Mouse (Mus musculus) myocyte (in vitro differentiated cells): ENCODE data around the gene Ctnnd1. TPM values are rescaled to one million over a fixed set of nuclear protein-coding genes. Genes with fewer than 3 reads are reported as not detected.

Experiments
- H3K27me3 ChIP-seq: one replicate; pipeline ENCODE4 v1.6.1; 2011; ENCODE audit not compliant: control insufficient read depth, insufficient read depth, insufficient read length
- H3K36me3 ChIP-seq: one replicate; pipeline ENCODE4 v1.6.1; 2011; ENCODE audit not compliant: control insufficient read depth, insufficient read depth
- H3K4me2 ChIP-seq: one replicate; pipeline ENCODE4 v1.6.1; 2011; ENCODE audit warnings: low read depth, control low read depth
- H3K4me3 ChIP-seq: one replicate; pipeline ENCODE4 v1.5.1; 2011; ENCODE audit warnings: mild to moderate bottlenecking, control low read depth, moderate library complexity
- H3K79me2 ChIP-seq: one replicate; pipeline ENCODE4 v1.6.1; 2011; ENCODE audit not compliant: control insufficient read depth, insufficient read depth
- H3ac ChIP-seq: one replicate; pipeline ENCODE4 v1.6.1; 2011; ENCODE audit not compliant: control insufficient read depth, insufficient read length
- CEBPB ChIP-seq: IDR thresholded peaks from 2 replicates; pipeline ENCODE4 v1.6.1; 2011; ENCODE audit warnings: mild to moderate bottlenecking, moderate library complexity; ENCODE audit not compliant: poor library complexity, insufficient read depth, severe bottlenecking
- E2F4 ChIP-seq: IDR thresholded peaks from one replicate; pipeline ENCODE4 v1.6.1; 2011; ENCODE audit warnings: mild to moderate bottlenecking, control low read depth, moderate library complexity; ENCODE audit not compliant: insufficient read depth
- MAX ChIP-seq: IDR thresholded peaks from one replicate; pipeline ENCODE4 v1.6.1; 2011; ENCODE audit warnings: low read depth, mild to moderate bottlenecking, control low read depth
- MYOD1 ChIP-seq, 3 experiments: IDR thresholded peaks; one replicate each; pipeline ENCODE4 v1.6.1; 2011; ENCODE audit warnings: control low read depth in 2 of 3, low read depth in 2 of 3, mild to moderate bottlenecking in 2 of 3, moderate library complexity in 1 of 3; ENCODE audit not compliant: insufficient read length in 2 of 3, control insufficient read depth in 1 of 3
- MYOG ChIP-seq, 3 experiments: IDR thresholded peaks; one replicate each; pipeline ENCODE4 v1.6.1; 2011; ENCODE audit warnings: control low read depth in 2 of 3, low read depth in 2 of 3, mild to moderate bottlenecking in 2 of 3; ENCODE audit not compliant: insufficient read length in 2 of 3, control insufficient read depth in 1 of 3, insufficient read depth in 1 of 3
- POLR2A ChIP-seq: IDR thresholded peaks from one replicate; pipeline ENCODE4 v1.6.1; 2011; ENCODE audit warnings: low read depth, mild to moderate bottlenecking, control low read depth, moderate library complexity; ENCODE audit not compliant: insufficient read length
- POLR2AphosphoS2 ChIP-seq: IDR thresholded peaks from one replicate; pipeline ENCODE4 v1.6.1; 2011; ENCODE audit warnings: low read depth, control low read depth; ENCODE audit not compliant: insufficient read length
- REST ChIP-seq: IDR thresholded peaks from one replicate; pipeline ENCODE4 v1.6.1; 2011; ENCODE audit warnings: mild to moderate bottlenecking, control low read depth, moderate library complexity; ENCODE audit not compliant: insufficient read depth, insufficient read length
- SRF ChIP-seq: IDR thresholded peaks from one replicate; pipeline ENCODE4 v1.6.1; 2011; ENCODE audit warnings: low read depth; ENCODE audit not compliant: control insufficient read depth, insufficient read length
- TCF12 ChIP-seq: IDR thresholded peaks from one replicate; pipeline ENCODE4 v1.6.1; 2011; ENCODE audit warnings: mild to moderate bottlenecking, control low read depth; ENCODE audit not compliant: poor library complexity, insufficient read depth, severe bottlenecking
- TCF3 ChIP-seq: IDR thresholded peaks from one replicate; pipeline ENCODE4 v1.6.1; 2011; ENCODE audit warnings: low read depth, control low read depth; ENCODE audit not compliant: insufficient read length
- USF1 ChIP-seq: IDR thresholded peaks from one replicate; pipeline ENCODE4 v1.6.1; 2011; ENCODE audit warnings: low read depth, mild to moderate bottlenecking, control low read depth, moderate library complexity
- polyA plus RNA-seq: library from polyadenylated mRNA; unstranded; fragments of >200 nt; fragmentation: generic; extraction: Trizol; gene quantifications from one replicate; pipeline ENCODE4 v1.2.1, GENCODE M21; 2012; ENCODE audit warnings: missing spikeins

The Ctnnd1 gene
- polyA plus RNA-seq, 1 experiment = 64.6 TPM

DNA sequence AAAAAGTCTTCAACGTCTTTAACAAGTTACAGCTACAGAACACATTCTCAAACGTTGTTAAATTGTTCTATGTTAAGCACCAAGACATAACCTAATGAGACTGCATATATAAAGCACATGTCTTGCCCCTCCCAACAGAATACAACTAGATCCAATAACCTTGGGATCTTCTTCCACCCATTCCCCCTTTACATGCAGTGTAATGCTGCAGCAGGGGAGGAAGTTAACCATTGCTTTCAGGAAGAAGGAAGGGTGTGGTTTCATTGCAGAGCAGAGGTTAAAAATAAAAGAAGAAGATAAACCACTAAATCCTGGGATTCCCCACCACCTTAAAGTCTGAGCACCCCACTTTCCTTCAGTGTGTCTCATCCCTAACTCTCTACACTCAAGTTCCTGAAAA, 27.9 kb downstream of the Ctnnd1 start:
- Histone ChIP-seq H3ac (no peak overlapping the region), H3K27me3 (no peaks in the 10 kb centered on the region), H3K36me3 (peaks cover 29% of the 10 kb centered on the region), H3K79me2 (peaks cover 75% of the 10 kb centered on the region), H3K4me2 (peak overlapping the region; percentile 8), H3K4me3 (no peak overlapping the region)
- no peak for TF ChIP-seq SRF
- no peak for TF ChIP-seq MYOG (IDR thresholded peaks at IDR 0.05; ENCODE audit: control insufficient read depth in 1 of 3, insufficient read depth in 1 of 3, insufficient read length in 2 of 3, low read depth in 2 of 3)
- TF ChIP-seq TCF3 = no peak
- no peak for TF ChIP-seq REST
- no peak for TF ChIP-seq POLR2AphosphoS2
- no peak for TF ChIP-seq MYOD1 (IDR thresholded peaks at IDR 0.05; ENCODE audit: control insufficient read depth in 1 of 3, insufficient read length in 2 of 3, low read depth in 2 of 3)
- TF ChIP-seq POLR2A = no peak
- no peak for TF ChIP-seq MAX

DNA sequence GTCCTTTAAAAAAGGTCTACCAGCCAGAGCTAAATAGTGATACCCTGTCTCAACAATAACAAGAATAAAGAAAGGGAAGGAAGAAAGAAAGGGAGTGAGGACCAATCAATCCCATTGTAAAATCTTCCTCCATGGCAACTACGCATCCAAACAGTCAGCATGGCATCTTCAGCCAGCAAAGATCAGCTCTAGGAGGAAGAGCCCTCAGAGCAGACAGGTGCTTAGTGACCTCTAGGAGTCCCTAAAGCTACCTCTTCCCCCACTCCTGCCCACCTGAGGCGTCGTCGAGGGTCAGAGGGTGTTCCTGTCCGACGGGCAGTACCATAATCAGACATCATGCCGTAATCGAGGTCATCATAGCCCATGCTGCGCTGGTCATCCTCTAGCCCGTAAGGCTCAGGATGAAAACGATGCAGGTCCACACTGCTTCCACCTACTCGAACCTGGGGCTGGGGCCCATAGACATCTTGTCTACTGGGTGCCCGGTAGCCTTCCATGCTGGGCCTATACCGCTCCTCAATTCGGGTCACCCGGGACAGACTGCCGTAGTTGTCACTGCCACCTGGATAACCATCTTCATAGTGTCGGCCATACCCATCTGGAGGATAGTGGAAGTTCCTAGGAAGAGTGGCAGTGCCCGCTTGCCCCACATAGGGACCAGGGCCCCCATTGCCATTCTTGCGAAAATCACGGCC, 30.8 kb downstream of the Ctnnd1 start:
- H3K79me2 ChIP-seq = peaks cover 50% of the 10 kb centered on the region
- peak overlapping the region; percentile 1 for H3K4me2 ChIP-seq
- no peak overlapping the region for H3ac ChIP-seq
- H3K4me3 ChIP-seq = no peak overlapping the region
- no peak for TF ChIP-seq POLR2AphosphoS2
- no peak for TF ChIP-seq TCF3
- no peak for TF ChIP-seq MYOG (IDR thresholded peaks at IDR 0.05; ENCODE audit: control insufficient read depth in 1 of 3, insufficient read depth in 1 of 3, insufficient read length in 2 of 3, low read depth in 2 of 3)
- TF ChIP-seq E2F4 = no peak
- no peak for TF ChIP-seq CEBPB
- no peak for TF ChIP-seq SRF
- TF ChIP-seq USF1 = no peak
- no peak for TF ChIP-seq POLR2A
- no peak for TF ChIP-seq MAX
- no peak for TF ChIP-seq REST
- no peak for TF ChIP-seq TCF12
- no peak for TF ChIP-seq MYOD1 (IDR thresholded peaks at IDR 0.05; ENCODE audit: control insufficient read depth in 1 of 3, insufficient read length in 2 of 3, low read depth in 2 of 3)
- no peaks in the 10 kb centered on the region for H3K27me3 ChIP-seq
- peaks cover 54% of the 10 kb centered on the region for H3K36me3 ChIP-seq

DNA sequence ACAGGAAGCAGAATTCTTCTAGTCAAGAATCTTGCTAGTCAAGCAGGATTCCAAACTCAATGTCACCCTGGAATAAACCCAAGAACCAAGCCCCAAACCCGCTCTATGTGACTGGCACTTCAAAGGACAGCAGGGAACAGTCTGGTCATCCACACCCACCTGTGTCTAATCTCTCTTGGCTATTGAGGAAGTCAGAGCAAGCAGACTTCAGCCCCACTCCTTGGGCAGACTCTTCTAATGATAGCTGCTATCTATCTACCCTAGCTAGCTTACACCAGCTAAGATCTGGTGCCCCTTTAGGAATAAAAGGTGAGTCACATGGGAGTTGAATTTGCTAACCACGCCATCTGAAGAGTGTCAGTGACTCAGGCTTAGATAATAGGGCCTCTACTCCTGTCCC, 31.7 kb downstream of the Ctnnd1 start:
- Histone ChIP-seq H3K4me3 (no peak overlapping the region), H3K27me3 (no peaks in the 10 kb centered on the region), H3K4me2 (no peak overlapping the region), H3K36me3 (peaks cover 59% of the 10 kb centered on the region), H3ac (no peak overlapping the region), H3K79me2 (peaks cover 41% of the 10 kb centered on the region)
- TF ChIP-seq SRF = no peak

DNA sequence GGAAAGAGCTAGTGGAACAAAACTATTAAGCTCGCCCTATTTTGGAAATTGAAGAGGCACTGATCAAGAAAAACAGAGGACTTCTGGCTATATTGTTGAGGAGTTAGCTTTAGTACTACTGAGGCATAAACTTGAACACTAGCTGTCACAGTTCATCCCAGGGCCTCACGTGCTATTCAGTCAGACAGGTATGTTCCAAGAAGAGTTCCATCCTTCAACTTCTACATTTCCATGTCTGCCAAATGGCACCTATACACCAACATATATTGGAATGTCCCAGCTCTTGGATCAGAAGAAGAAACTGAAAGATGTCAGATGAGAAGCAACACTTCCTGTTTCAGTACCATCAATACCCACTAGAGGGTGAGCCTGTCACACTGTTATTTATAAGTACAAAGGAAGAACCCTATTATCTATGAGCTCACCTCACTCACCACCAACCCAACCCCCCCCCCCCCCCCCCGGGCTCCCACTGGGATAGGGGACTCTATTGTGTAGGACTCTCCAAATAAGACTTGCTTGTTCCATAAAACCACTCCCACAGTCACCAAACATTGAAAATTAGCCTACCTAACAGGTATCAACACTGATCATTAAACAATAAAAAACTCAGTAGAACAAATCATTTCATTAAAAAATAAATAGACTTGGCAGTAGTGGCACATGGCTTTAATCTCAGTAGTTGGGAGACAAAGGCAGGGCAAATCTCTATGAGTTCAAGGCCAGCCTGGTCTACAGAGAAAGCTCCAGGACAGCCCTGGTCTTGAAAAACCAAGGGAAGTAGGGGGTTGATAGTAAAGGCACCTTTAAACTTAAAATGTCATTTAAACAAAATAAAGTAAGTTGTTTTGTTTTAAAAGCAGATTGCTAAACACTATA, 32.7 kb downstream of the Ctnnd1 start:
- H3K4me2 ChIP-seq = no peak overlapping the region
- H3K79me2 ChIP-seq = peaks cover 30% of the 10 kb centered on the region
- peaks cover 66% of the 10 kb centered on the region for H3K36me3 ChIP-seq
- H3K27me3 ChIP-seq = no peaks in the 10 kb centered on the region
- H3K4me3 ChIP-seq = no peak overlapping the region
- TF ChIP-seq E2F4 (no peak), POLR2A (no peak), MAX (no peak), SRF (no peak), POLR2AphosphoS2 (no peak), TCF12 (no peak), REST (no peak), USF1 (no peak), CEBPB (no peak), MYOD1 (IDR thresholded peaks at IDR 0.05; ENCODE audit: control insufficient read depth in 1 of 3, insufficient read length in 2 of 3, low read depth in 2 of 3) (no peak), TCF3 (no peak), MYOG (IDR thresholded peaks at IDR 0.05; ENCODE audit: control insufficient read depth in 1 of 3, insufficient read depth in 1 of 3, insufficient read length in 2 of 3, low read depth in 2 of 3) (no peak)
- no peak overlapping the region for H3ac ChIP-seq

DNA sequence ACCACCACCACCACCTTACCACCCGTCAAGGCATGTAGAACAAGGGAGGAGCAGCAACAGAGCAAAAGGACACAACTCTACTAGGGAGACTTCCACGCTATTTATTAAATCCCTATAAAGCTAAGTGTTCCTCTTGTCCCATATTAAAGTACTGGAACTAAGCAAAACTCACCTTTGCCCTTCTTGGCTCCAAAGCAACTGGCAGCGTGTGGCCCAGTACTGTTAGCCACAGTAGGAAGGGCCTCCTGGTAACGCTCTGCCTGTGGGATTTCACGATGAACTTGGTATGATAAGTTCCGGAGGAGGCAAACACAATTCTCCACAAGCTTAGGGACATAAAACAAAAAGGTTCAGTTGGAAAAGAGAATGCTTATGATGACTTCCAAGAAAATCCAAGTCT, 37.8 kb downstream of the Ctnnd1 start:
- H3K4me2 ChIP-seq = no peak overlapping the region
- no peak overlapping the region for H3ac ChIP-seq
- TF ChIP-seq POLR2A = no peak
- TF ChIP-seq TCF3 = no peak
- TF ChIP-seq SRF = no peak
- TF ChIP-seq CEBPB = no peak
- TF ChIP-seq MAX = no peak
- TF ChIP-seq MYOD1 (IDR thresholded peaks at IDR 0.05; ENCODE audit: control insufficient read depth in 1 of 3, insufficient read length in 2 of 3, low read depth in 2 of 3) = no peak
- TF ChIP-seq MYOG (IDR thresholded peaks at IDR 0.05; ENCODE audit: control insufficient read depth in 1 of 3, insufficient read depth in 1 of 3, insufficient read length in 2 of 3, low read depth in 2 of 3) = no peak
- no peak for TF ChIP-seq E2F4
- TF ChIP-seq TCF12 = no peak
- TF ChIP-seq USF1 = no peak
- no peak for TF ChIP-seq REST
- TF ChIP-seq POLR2AphosphoS2 = no peak

More for the DNA sequence above, 37.8 kb downstream of the Ctnnd1 start:
- peaks cover 89% of the 10 kb centered on the region for H3K36me3 ChIP-seq
- H3K4me3 ChIP-seq = no peak overlapping the region
- peaks cover 4% of the 10 kb centered on the region for H3K79me2 ChIP-seq
- no peaks in the 10 kb centered on the region for H3K27me3 ChIP-seq
